Mouse (Mus musculus): ENCODE measurements around the gene Tmem108. TPM values are rescaled to one million over a fixed set of nuclear protein-coding genes. Genes with fewer than 3 reads are reported as not detected.

The Tmem108 gene
- polyA plus RNA-seq, 1 experiment from 2014 or later = not detected

GRCm38 (mm10) chr9:103591962-103592361 is 169.7 kb downstream of the Tmem108 start:
- H3K27me3 ChIP-seq = peaks cover 2% of the 10 kb centered on the region
- no peak for DNase-seq (ENCODE audit: low read depth, low spot score)
- CTCF ChIA-PET = no interaction called here
- TF ChIP-seq CTCF (IDR thresholded peaks at IDR 0.05) = no peak
- in situ Hi-C loops (cut with MboI; ENCODE audit: low pct_unique_long_range_greater_than_20kb) = no loop called here
- POLR2A ChIA-PET = no interaction called here
- ATAC-seq = no peak

- DNase-seq (ENCODE audit: low read depth, low spot score) (no peak), ATAC-seq (no peak)
- peaks cover 6% of the 10 kb centered on the region for H3K27me3 ChIP-seq
- in situ Hi-C loops (cut with MboI; ENCODE audit: low pct_unique_long_range_greater_than_20kb) = no loop called here
- ChIA-PET POLR2A (interaction anchor here (0.6 kb wide), 1 partner anchor 90 kb away, joined by 3 read pairs; no protein-coding TSS in a partner anchor), CTCF (no interaction called here)
- TF ChIP-seq CTCF (IDR thresholded peaks at IDR 0.05) = no peak
These were observed 170.8 kb downstream of the Tmem108 start for GRCm38 (mm10) chr9:103590801-103591200.

- no peak for TF ChIP-seq CTCF (IDR thresholded peaks at IDR 0.05)
These were observed 176.8 kb downstream of the Tmem108 start for GRCm38 (mm10) chr9:103584865-103585264.

GRCm38 (mm10) chr9:103582249-103582961 is 179.2 kb downstream of the Tmem108 start:
- ATAC-seq (no peak), DNase-seq (ENCODE audit: low read depth, low spot score) (no peak)
- in situ Hi-C loops (cut with MboI; ENCODE audit: low pct_unique_long_range_greater_than_20kb) = no loop called here
- ChIA-PET CTCF (no interaction called here), POLR2A (no interaction called here)
- H3K27me3 ChIP-seq = peaks cover 34% of the 10 kb centered on the region
- TF ChIP-seq CTCF (IDR thresholded peaks at IDR 0.05) = no peak

More at GRCm38 (mm10) chr9:103584865-103585264, 176.8 kb downstream of the Tmem108 start:
- DNase-seq (ENCODE audit: low read depth, low spot score) (no peak), ATAC-seq (no peak)
- in situ Hi-C loops (cut with MboI; ENCODE audit: low pct_unique_long_range_greater_than_20kb) = no loop called here
- POLR2A ChIA-PET = interaction anchor here (0.6 kb wide), 1 partner anchor 22 kb away, joined by 3 read pairs; no protein-coding TSS in a partner anchor
- peaks cover 34% of the 10 kb centered on the region for H3K27me3 ChIP-seq
- CTCF ChIA-PET = interaction anchor here (0.6 kb wide), 1 partner anchor 204 kb away, joined by 3 read pairs; no protein-coding TSS in a partner anchor

GRCm38 (mm10) chr9:103580621-103581020 is 181.0 kb downstream of the Tmem108 start:
- in situ Hi-C loops (cut with MboI; ENCODE audit: low pct_unique_long_range_greater_than_20kb) = no loop called here
- DNase-seq (ENCODE audit: low read depth, low spot score) (no peak), ATAC-seq (no peak)
- ChIA-PET POLR2A (no interaction called here), CTCF (no interaction called here)
- TF ChIP-seq CTCF (IDR thresholded peaks at IDR 0.05) = no peak
- H3K27me3 ChIP-seq = peaks cover 26% of the 10 kb centered on the region

- no peak for DNase-seq (ENCODE audit: low read depth, low spot score)
- POLR2A ChIA-PET = no interaction called here
- in situ Hi-C loops (cut with MboI; ENCODE audit: low pct_unique_long_range_greater_than_20kb) = no loop called here
These were observed 181.5 kb downstream of the Tmem108 start for GRCm38 (mm10) chr9:103580186-103580585.

GRCm38 (mm10) chr9:103579411-103580026 is 182.1 kb downstream of the Tmem108 start:
- POLR2A ChIA-PET = no interaction called here
- ATAC-seq (no peak), DNase-seq (ENCODE audit: low read depth, low spot score) (no peak)
- TF ChIP-seq CTCF (IDR thresholded peaks at IDR 0.05) = no peak
- H3K27me3 ChIP-seq = peaks cover 21% of the 10 kb centered on the region
- CTCF ChIA-PET = no interaction called here
- in situ Hi-C loops (cut with MboI; ENCODE audit: low pct_unique_long_range_greater_than_20kb) = no loop called here

More at GRCm38 (mm10) chr9:103580186-103580585, 181.5 kb downstream of the Tmem108 start:
- H3K27me3 ChIP-seq = peaks cover 25% of the 10 kb centered on the region
- TF ChIP-seq CTCF (IDR thresholded peaks at IDR 0.05) = no peak
- CTCF ChIA-PET = no interaction called here
- ATAC-seq = no peak

GRCm38 (mm10) chr9:103577731-103578130 is 183.9 kb downstream of the Tmem108 start:
- ATAC-seq (no peak), DNase-seq (ENCODE audit: low read depth, low spot score) (no peak)
- no peak for TF ChIP-seq CTCF (IDR thresholded peaks at IDR 0.05)
- peaks cover 9% of the 10 kb centered on the region for H3K27me3 ChIP-seq
- CTCF ChIA-PET = no interaction called here
- in situ Hi-C loops (cut with MboI; ENCODE audit: low pct_unique_long_range_greater_than_20kb) = no loop called here
- POLR2A ChIA-PET = no interaction called here

- in situ Hi-C loops (cut with MboI; ENCODE audit: low pct_unique_long_range_greater_than_20kb) = no loop called here
- POLR2A ChIA-PET = no interaction called here
- ATAC-seq = no peak
These were observed 184.5 kb downstream of the Tmem108 start for GRCm38 (mm10) chr9:103577181-103577580.

GRCm38 (mm10) chr9:103575901-103576300 is 185.7 kb downstream of the Tmem108 start:
- ATAC-seq (no peak), DNase-seq (ENCODE audit: low read depth, low spot score) (no peak)
- ChIA-PET POLR2A (no interaction called here), CTCF (no interaction called here)
- no peaks in the 10 kb centered on the region for H3K27me3 ChIP-seq
- in situ Hi-C loops (cut with MboI; ENCODE audit: low pct_unique_long_range_greater_than_20kb) = no loop called here
- peak; percentile 14 for TF ChIP-seq CTCF (IDR thresholded peaks at IDR 0.05)

More at GRCm38 (mm10) chr9:103577181-103577580, 184.5 kb downstream of the Tmem108 start:
- CTCF ChIA-PET = no interaction called here
- H3K27me3 ChIP-seq = peaks cover 9% of the 10 kb centered on the region
- TF ChIP-seq CTCF (IDR thresholded peaks at IDR 0.05) = no peak
- DNase-seq (ENCODE audit: low read depth, low spot score) = no peak
